Mouse (Mus musculus) left cerebral cortex, postnatal 14 days (tissue): ENCODE measurements at regions not wholly inside any gene's neighbourhood (a gene's known extent, or its start where the extent isn't known, plus 50 kb on each side); places are given as distances from the start of the nearest gene placed in this dataset.
A peak's percentile ranks its signal among the peaks of the same experiment; 100 is the strongest.

ENCODE experiments used
- DNase-seq, 2 experiments: peaks; one replicate each; pipeline ENCODE4 v3.0.0; 2021 to 2022; ENCODE audit warnings: low spot score in 2 of 2, mixed read lengths in 1 of 2
- intact Hi-C: fragments of 180-260 bp; cut with DNase I; formaldehyde crosslinking; loops from one replicate; pipeline ENCODE4 v1.15.1; 2025

GRCm38 (mm10) chr16:95790691-95791090 lies 88.8 kb downstream of the Ets2 start:
- intact Hi-C loops, result no loop called here
- DNase-seq, result no peak

GRCm38 (mm10) chr16:95789548-95789947 lies 87.7 kb downstream of the Ets2 start:
- no peak for DNase-seq
- intact Hi-C loops, result no loop called here

- DNase-seq, result no peak
- intact Hi-C loops, result no loop called here
Observed at GRCm38 (mm10) chr16:95781681-95782080, 79.8 kb downstream of the Ets2 start.

GRCm38 (mm10) chr16:95780431-95780830 lies 78.6 kb downstream of the Ets2 start:
- intact Hi-C loops, result no loop called here
- DNase-seq, result no peak

GRCm38 (mm10) chr16:95778845-95779722 lies 77.2 kb downstream of the Ets2 start:
- no peak for DNase-seq
- intact Hi-C loops, result no loop called here

GRCm38 (mm10) chr16:95778173-95778572 lies 76.3 kb downstream of the Ets2 start:
- intact Hi-C loops, result no loop called here
- peak; percentile 33 to 67 for DNase-seq

- no peak for DNase-seq
- intact Hi-C loops, result no loop called here
Observed at GRCm38 (mm10) chr16:95776610-95777363, 74.9 kb downstream of the Ets2 start.

- intact Hi-C loops, result no loop called here
- no peak for DNase-seq
Observed at GRCm38 (mm10) chr16:95776010-95776409, 74.1 kb downstream of the Ets2 start.

GRCm38 (mm10) chr16:95775361-95775760 lies 73.5 kb downstream of the Ets2 start:
- no peak for DNase-seq

GRCm38 (mm10) chr16:95773151-95773550 lies 71.3 kb downstream of the Ets2 start:
- intact Hi-C loops, result no loop called here

More at GRCm38 (mm10) chr16:95775361-95775760, 73.5 kb downstream of the Ets2 start:
- intact Hi-C loops, result no loop called here

More at GRCm38 (mm10) chr16:95773151-95773550, 71.3 kb downstream of the Ets2 start:
- DNase-seq, result no peak
